Mouse (Mus musculus): Measurements from ENCODE around the gene Nek2. TPM values are rescaled to one million over a fixed set of nuclear protein-coding genes. Genes with fewer than 3 reads are reported as not detected.

The Nek2 gene
- 1 to 10 TPM; 1.2 to 1.6 TPM for total RNA-seq (2021)

- intact Hi-C loops (cut with DNase I) = no loop called here
- peak; percentile 99 for DNase-seq (ENCODE audit: low spot score in 2 of 2)
These were observed at the start of gene Nek2 for GRCm38 (mm10) chr1:191821326-191822091. Gene Nek2, plus strand, starts transcription at chr1:191821444.

GRCm38 (mm10) chr1:191774106-191774505, 47.1 kb upstream of the Nek2 start:
- intact Hi-C loops (cut with DNase I) = no loop called here
- no peak for DNase-seq (ENCODE audit: low spot score in 2 of 2)

- DNase-seq (ENCODE audit: low spot score in 2 of 2) = no peak
- intact Hi-C loops (cut with DNase I) = no loop called here
These were observed 46.1 kb upstream of the Nek2 start for GRCm38 (mm10) chr1:191775116-191775515.

GRCm38 (mm10) chr1:191777521-191777920, 43.7 kb upstream of the Nek2 start:
- intact Hi-C loops (cut with DNase I) = no loop called here
- no peak for DNase-seq (ENCODE audit: low spot score in 2 of 2)

- DNase-seq (ENCODE audit: low spot score in 2 of 2) = no peak
- intact Hi-C loops (cut with DNase I) = no loop called here
These were observed 40.8 kb upstream of the Nek2 start for GRCm38 (mm10) chr1:191780470-191780869.

GRCm38 (mm10) chr1:191785108-191785507, 36.1 kb upstream of the Nek2 start:
- peak in 1 of 2 experiments; percentile 10 for DNase-seq (ENCODE audit: low spot score in 2 of 2)
- intact Hi-C loops (cut with DNase I) = no loop called here

- no peak for DNase-seq (ENCODE audit: low spot score in 2 of 2)
- intact Hi-C loops (cut with DNase I) = no loop called here
These were observed 35.0 kb upstream of the Nek2 start for GRCm38 (mm10) chr1:191786255-191786654.

GRCm38 (mm10) chr1:191787379-191787778, 33.9 kb upstream of the Nek2 start:
- DNase-seq (ENCODE audit: low spot score in 2 of 2) = peak in 1 of 2 experiments; percentile 11

GRCm38 (mm10) chr1:191792991-191793390, 28.3 kb upstream of the Nek2 start:
- no peak for DNase-seq (ENCODE audit: low spot score in 2 of 2)
- intact Hi-C loops (cut with DNase I) = no loop called here

More at GRCm38 (mm10) chr1:191787379-191787778, 33.9 kb upstream of the Nek2 start:
- intact Hi-C loops (cut with DNase I) = no loop called here

GRCm38 (mm10) chr1:191793888-191794532, 27.2 kb upstream of the Nek2 start:
- DNase-seq (ENCODE audit: low spot score in 2 of 2) = no peak
- intact Hi-C loops (cut with DNase I) = no loop called here

- intact Hi-C loops (cut with DNase I) = no loop called here
- DNase-seq (ENCODE audit: low spot score in 2 of 2) = peak in 1 of 2 experiments; percentile 67
These were observed 24.9 kb upstream of the Nek2 start for GRCm38 (mm10) chr1:191796238-191796896.

- intact Hi-C loops (cut with DNase I) = loop anchor here (5.0 kb wide), 1 partner anchor 80 kb away; no protein-coding TSS in a partner anchor
- no peak for DNase-seq (ENCODE audit: low spot score in 2 of 2)
These were observed 19.0 kb upstream of the Nek2 start for GRCm38 (mm10) chr1:191802093-191802819.

GRCm38 (mm10) chr1:191802820-191803655, 18.2 kb upstream of the Nek2 start:
- peak in 1 of 2 experiments; percentile 87 for DNase-seq (ENCODE audit: low spot score in 2 of 2)

GRCm38 (mm10) chr1:191804747-191805146, 16.5 kb upstream of the Nek2 start:
- intact Hi-C loops (cut with DNase I) = loop anchor here (5.0 kb wide), 1 partner anchor 82 kb away; no protein-coding TSS in a partner anchor
- DNase-seq (ENCODE audit: low spot score in 2 of 2) = no peak

More at GRCm38 (mm10) chr1:191802820-191803655, 18.2 kb upstream of the Nek2 start:
- intact Hi-C loops (cut with DNase I) = loop anchor here (5.0 kb wide), 1 partner anchor 81 kb away; no protein-coding TSS in a partner anchor

GRCm38 (mm10) chr1:191805788-191806187, 15.5 kb upstream of the Nek2 start:
- DNase-seq (ENCODE audit: low spot score in 2 of 2) = no peak
- intact Hi-C loops (cut with DNase I) = no loop called here

GRCm38 (mm10) chr1:191806740-191807139, 14.5 kb upstream of the Nek2 start:
- intact Hi-C loops (cut with DNase I) = no loop called here
- no peak for DNase-seq (ENCODE audit: low spot score in 2 of 2)

GRCm38 (mm10) chr1:191807979-191808378, 13.3 kb upstream of the Nek2 start:
- intact Hi-C loops (cut with DNase I) = no loop called here

GRCm38 (mm10) chr1:191808688-191809223, 12.5 kb upstream of the Nek2 start:
- DNase-seq (ENCODE audit: low spot score in 2 of 2) = peak in 1 of 2 experiments; percentile 40
- intact Hi-C loops (cut with DNase I) = no loop called here

More at GRCm38 (mm10) chr1:191807979-191808378, 13.3 kb upstream of the Nek2 start:
- no peak for DNase-seq (ENCODE audit: low spot score in 2 of 2)

Data from left cerebral cortex, postnatal 25 days (tissue).